Mouse (Mus musculus) mesoderm, embryonic 11.5 days (tissue): ENCODE results near the gene Hoxd3.
A peak's percentile ranks its signal among the peaks of the same experiment; 100 is the strongest.

Source experiments
- DNase-seq: peaks from one replicate; pipeline ENCODE4 v3.0.0-alpha.2; 2012; ENCODE audit warnings: low read depth, low spot score

Hoxd3 gene

GRCm38 (mm10) chr2:74711721-74712621 lies at the start of gene Hoxd3, which contains the start of gene Hoxd4:
TSS of gene Hoxd3 (plus strand) at chr2:74711927.
TSS of gene Hoxd4 (plus strand) at chr2:74711929.
- DNase-seq: peak; percentile 91

- no peak for DNase-seq
Measured at GRCm38 (mm10) chr2:74663291-74663925, 48.3 kb upstream of the Hoxd3 start.

GRCm38 (mm10) chr2:74666411-74666810 lies 45.3 kb upstream of the Hoxd3 start:
- DNase-seq: no peak

GRCm38 (mm10) chr2:74667191-74667841 lies 44.4 kb upstream of the Hoxd3 start:
- DNase-seq: no peak

GRCm38 (mm10) chr2:74667842-74668357 lies 43.8 kb upstream of the Hoxd3 start, which contains the start of gene Hoxd13:
TSS of gene Hoxd13 (plus strand) at chr2:74668310.
- DNase-seq: no peak

- DNase-seq: no peak
Measured at GRCm38 (mm10) chr2:74668370-74669229, 43.1 kb upstream of the Hoxd3 start.

GRCm38 (mm10) chr2:74669230-74669578 lies 42.5 kb upstream of the Hoxd3 start:
- no peak for DNase-seq

GRCm38 (mm10) chr2:74669650-74670235 lies 42.0 kb upstream of the Hoxd3 start:
- no peak for DNase-seq

GRCm38 (mm10) chr2:74670632-74671188 lies 41.0 kb upstream of the Hoxd3 start:
- no peak for DNase-seq

GRCm38 (mm10) chr2:74671847-74672246 lies 39.9 kb upstream of the Hoxd3 start:
- DNase-seq: no peak

GRCm38 (mm10) chr2:74672481-74673362 lies 39.0 kb upstream of the Hoxd3 start:
- peak; percentile 90 for DNase-seq

- no peak for DNase-seq
Measured at GRCm38 (mm10) chr2:74673835-74674425, 37.8 kb upstream of the Hoxd3 start.

GRCm38 (mm10) chr2:74674881-74675665 lies 36.7 kb upstream of the Hoxd3 start, which contains the start of gene Hoxd12:
TSS of gene Hoxd12 (plus strand) at chr2:74675013.
- no peak for DNase-seq

GRCm38 (mm10) chr2:74675666-74676282 lies 36.0 kb upstream of the Hoxd3 start:
- no peak for DNase-seq

GRCm38 (mm10) chr2:74676376-74677052 lies 35.2 kb upstream of the Hoxd3 start:
- no peak for DNase-seq

- DNase-seq: no peak
Measured at GRCm38 (mm10) chr2:74677106-74677505, 34.6 kb upstream of the Hoxd3 start.
